22 mouse cellular contexts compared by ENCODE assay signal in genomic region chr11:8787604-8788003, GRCm38 (mm10).
DNase-seq lines count a peak whose midpoint lies in the region; ATAC-seq and TF ChIP-seq lines count a peak whose summit lies in the region.
"Had no signal": no experiment of that assay in that cellular context is flagged by ENCODE, and none has a peak within 500 bp of the region (broad histone marks: within the 10 kb centered on the region; RNA-seq: fewer than 3 reads in every experiment).

No protein-coding gene starts in this region.

- no peaks in the 10 kb centered on the region for H3K27me3 ChIP-seq in heart, embryonic 10.5 days (ENCODE audit: insufficient read depth, poor library complexity, severe bottlenecking)
- no peaks in the 10 kb centered on the region for H3K27me3 ChIP-seq in intestine, embryonic 14.5 days (replicated peaks; ENCODE audit: control insufficient read depth, insufficient read depth, low read length)
- no peaks in the 10 kb centered on the region for H3K27me3 ChIP-seq in stomach, postnatal 0 days (ENCODE audit: control insufficient read depth, insufficient read depth, low read length)
- H3K27me3 ChIP-seq: embryonic facial prominence, embryonic 15.5 days; forebrain, embryonic 15.5 days; heart, embryonic 15.5 days had no signal

- peaks cover 12% of the 10 kb centered on the region for H3K4me1 ChIP-seq in heart, embryonic 10.5 days
- H3K4me1 ChIP-seq in intestine, embryonic 14.5 days (replicated peaks; ENCODE audit: control insufficient read depth, insufficient read depth, low read length), result peaks cover 29% of the 10 kb centered on the region
- H3K4me1 ChIP-seq in stomach, postnatal 0 days (replicated peaks; ENCODE audit: control insufficient read depth, insufficient read depth), result 0 out of 2 replicates have a peak, but pooled peaks cover 3% of the 10 kb centered on the region
- H3K4me1 ChIP-seq: forebrain, embryonic 15.5 days; hindbrain, embryonic 10.5 days had no signal

- no peak overlapping the region for H3K4me2 ChIP-seq in intestine, embryonic 14.5 days (ENCODE audit: low read length)
- no peak overlapping the region for H3K4me2 ChIP-seq in stomach, postnatal 0 days (replicated peaks; ENCODE audit: low read depth)
- H3K4me2 ChIP-seq: embryonic facial prominence, embryonic 15.5 days; forebrain, embryonic 15.5 days; heart, embryonic 11.5 days; heart, embryonic 15.5 days; hindbrain, embryonic 14.5 days had no signal

- no peak for TF ChIP-seq CTCF in stomach, postnatal 0 days (IDR thresholded peaks at IDR 0.05; ENCODE audit: low read depth)

- DNase-seq in heart, embryonic 10.5 days (ENCODE audit: low spot score), result peak; percentile 7
- DNase-seq in heart, adult 8-10 months (ENCODE audit: low spot score), result no peak
- DNase-seq in intestine, embryonic 14.5 days (ENCODE audit: low spot score), result no peak
- DNase-seq in large intestine, adult 2 months (ENCODE audit: low read depth, low spot score), result peak; percentile 32
- DNase-seq in stomach, postnatal 0 days (ENCODE audit: low spot score), result no peak
- DNase-seq in Muller cell, postnatal 12 days (ENCODE audit: inconsistent ontology term), result no peak
- no peak for DNase-seq in urinary bladder, postnatal 4 days (ENCODE audit: low spot score in 2 of 2)
- DNase-seq in urinary bladder, postnatal 25 days (ENCODE audit: low spot score), result no peak
- DNase-seq: adrenal gland, adult 8-10 months; adrenal gland, postnatal 36 days; cerebellum, adult 2 months; cerebellum, postnatal 10 days; embryo, embryonic 11 days; gastrocnemius, postnatal 10 days; heart, postnatal 14 days had no signal

- no peak; the same call in 1 of the 2 replicates for ATAC-seq in intestine, embryonic 14.5 days (replicated peaks; ENCODE audit: low FRiP score, low TSS enrichment, low read depth)
- peak; percentile 45; the same call in 1 of the 2 replicates for ATAC-seq in stomach, postnatal 0 days (ENCODE audit: low FRiP score, low TSS enrichment)
- ATAC-seq: forebrain, embryonic 15.5 days had no signal

- H3K9me3 ChIP-seq in heart, embryonic 10.5 days, result no peaks in the 10 kb centered on the region
- no peaks in the 10 kb centered on the region for H3K9me3 ChIP-seq in intestine, embryonic 14.5 days (ENCODE audit: control insufficient read depth, low read length)
- no peaks in the 10 kb centered on the region for H3K9me3 ChIP-seq in stomach, postnatal 0 days (ENCODE audit: control insufficient read depth, low read length)
- H3K9me3 ChIP-seq: embryonic facial prominence, embryonic 15.5 days; forebrain, embryonic 15.5 days; heart, embryonic 15.5 days; hindbrain, embryonic 10.5 days had no signal

- no peak for TF ChIP-seq EP300 in stomach, postnatal 0 days (optimal IDR thresholded peaks at IDR 0.05)

- H3K36me3 ChIP-seq in heart, embryonic 10.5 days, result no peaks in the 10 kb centered on the region
- H3K36me3 ChIP-seq in intestine, embryonic 14.5 days (ENCODE audit: control insufficient read depth, insufficient read depth, low read length), result no peaks in the 10 kb centered on the region
- no peaks in the 10 kb centered on the region for H3K36me3 ChIP-seq in stomach, postnatal 0 days (ENCODE audit: control insufficient read depth, insufficient read depth, low read length)
- H3K36me3 ChIP-seq: embryonic facial prominence, embryonic 15.5 days; forebrain, embryonic 15.5 days; heart, embryonic 15.5 days; hindbrain, embryonic 10.5 days had no signal

- H3K4me3 ChIP-seq in heart, embryonic 10.5 days, result no peak overlapping the region
- no peak overlapping the region for H3K4me3 ChIP-seq in intestine, embryonic 14.5 days (ENCODE audit: low read depth, low read length)
- no peak overlapping the region for H3K4me3 ChIP-seq in stomach, postnatal 0 days (ENCODE audit: low read depth, low read length)
- H3K4me3 ChIP-seq: embryonic facial prominence, embryonic 15.5 days; erythroblast, embryonic 14.5 days; forebrain, embryonic 15.5 days; heart, embryonic 15.5 days; hindbrain, embryonic 10.5 days had no signal

- H3K27ac ChIP-seq in heart, embryonic 10.5 days, result no peak overlapping the region
- peak overlapping the region; percentile 28; the same call in 1 of the 2 replicates for H3K27ac ChIP-seq in intestine, embryonic 14.5 days (ENCODE audit: low read depth)
- no peak overlapping the region for H3K27ac ChIP-seq in stomach, postnatal 0 days (replicated peaks)
- H3K27ac ChIP-seq: forebrain, embryonic 15.5 days; heart, embryonic 15.5 days; hindbrain, embryonic 10.5 days; hindbrain, embryonic 14.5 days had no signal

- H3K9ac ChIP-seq in intestine, embryonic 14.5 days (ENCODE audit: low read length), result no peak overlapping the region
- H3K9ac ChIP-seq in stomach, postnatal 0 days (ENCODE audit: low read length), result no peak overlapping the region
- H3K9ac ChIP-seq: embryonic facial prominence, embryonic 15.5 days; forebrain, embryonic 15.5 days; heart, embryonic 15.5 days; hindbrain, embryonic 14.5 days had no signal

- WGBS in heart, embryonic 10.5 days, result 59% methylated on average over 3 of the region's 3 CpGs
- WGBS in intestine, embryonic 14.5 days, result 76% methylated on average over 3 of the region's 3 CpGs
- WGBS in large intestine, adult 2 months, result 32% methylated on average over 3 of the region's 3 CpGs
- WGBS in stomach, postnatal 0 days, result 65% methylated on average over 3 of the region's 3 CpGs

Comparison
In these comparisons a context has a peak if more than half of its experiments do, and no peak if none do; other contexts are left out.
1. DNase-seq: peak in heart, embryonic 10.5 days (single experiment) and large intestine, adult 2 months (single experiment); none in heart, adult 8-10 months (single experiment), intestine, embryonic 14.5 days (single experiment), stomach, postnatal 0 days (single experiment), Muller cell, postnatal 12 days (single experiment), urinary bladder, postnatal 4 days (0 of 2) and urinary bladder, postnatal 25 days (single experiment).